Mouse (Mus musculus): Measurements from ENCODE around the gene Gcm2.

- TF ChIP-seq CTCF (IDR thresholded peaks at IDR 0.05; ENCODE audit: low read depth) (peak; percentile 58), EP300 (IDR thresholded peaks at IDR 0.05; ENCODE audit: low read depth) (no peak)
Observed at GRCm38 (mm10) chr13:41085140-41085539, 25.7 kb downstream of the Gcm2 start.

All from heart, postnatal 0 days (tissue).